Mouse (Mus musculus) stomach, postnatal 0 days (tissue): Measurements from ENCODE around the gene Cela3b. TPM values are rescaled to one million over a fixed set of nuclear protein-coding genes. Genes with fewer than 3 reads are reported as not detected.

Experiments
- ATAC-seq: fragments of 200-750 bp; cut with Nextera tagmentation; 2 replicates; pipeline ENCODE4 v1.8.0; 2017; ENCODE audit not compliant: low FRiP score, low TSS enrichment
- DNase-seq: peaks from one replicate; pipeline ENCODE4 v3.0.0-alpha.2; 2016; ENCODE audit warnings: low spot score
- H3K27ac ChIP-seq: fragments of 300-500 bp; sonication (generic); replicated peaks from 2 replicates; pipeline ENCODE4 v1.5.1; 2014; ENCODE audit warnings: mild to moderate bottlenecking, control low read depth
- H3K27me3 ChIP-seq: fragments of 300-500 bp; sonication (generic); 2 replicates; pipeline ENCODE4 v1.6.1; 2014; ENCODE audit warnings: low read length; ENCODE audit not compliant: control insufficient read depth, insufficient read depth
- H3K36me3 ChIP-seq: fragments of 300-500 bp; sonication (generic); 2 replicates; pipeline ENCODE4 v1.6.1; 2014; ENCODE audit warnings: low read length, mixed read lengths; ENCODE audit not compliant: control insufficient read depth, insufficient read depth
- H3K4me1 ChIP-seq: fragments of 300-500 bp; sonication (generic); replicated peaks from 2 replicates; pipeline ENCODE4 v1.6.1; 2014; ENCODE audit warnings: antibody characterized with exemption; ENCODE audit not compliant: control insufficient read depth, insufficient read depth
- H3K4me2 ChIP-seq: fragments of 300-500 bp; sonication (generic); replicated peaks from 2 replicates; pipeline ENCODE4 v1.6.1; 2014; ENCODE audit warnings: low read depth, mild to moderate bottlenecking, control low read depth, moderate library complexity
- H3K4me3 ChIP-seq: fragments of 300-500 bp; sonication (generic); 2 replicates; pipeline ENCODE4 v1.5.1; 2014; ENCODE audit warnings: low read depth, low read length, control low read depth
- H3K9ac ChIP-seq: fragments of 300-500 bp; sonication (generic); 2 replicates; pipeline ENCODE4 v1.6.1; 2014; ENCODE audit warnings: mild to moderate bottlenecking, low read length, control low read depth, mixed read lengths
- H3K9me3 ChIP-seq: fragments of 300-500 bp; sonication (generic); 2 replicates; pipeline ENCODE4 v1.6.1; 2016; ENCODE audit warnings: low read length; ENCODE audit not compliant: control insufficient read depth
- CTCF ChIP-seq: IDR thresholded peaks from 2 replicates; pipeline ENCODE4 v1.5.1; 2016; ENCODE audit warnings: antibody characterized with exemption, low read depth, mild to moderate bottlenecking, moderate library complexity
- EP300 ChIP-seq: optimal IDR thresholded peaks from 2 replicates; pipeline ENCODE3; 2016; ENCODE audit warnings: antibody characterized with exemption
- WGBS: fragments of 180-500 bp; shearing (Covaris S2); extraction: QIAGEN DNeasy Blood & Tissue Kit; methylation state at CpG from one replicate; pipeline ENCODE4 v1.1.7; 2014; 5-methylcytosine and 5-hydroxymethylcytosine counted together
- polyA plus RNA-seq: library from polyadenylated mRNA; unstranded; fragments of >200 nt; fragmentation: Nextera tagmentation; extraction: Ambion mirVana; gene quantifications from 2 replicates; pipeline ENCODE4 v1.2.1, GENCODE M21; 2015

Gene Cela3b
- polyA plus RNA-seq, 1 experiment from 2014 or later, result 4.8 TPM

GRCm38 (mm10) chr4:137379085-137379484 lies 51.3 kb downstream of the Cela3b start:
- no peak for TF ChIP-seq CTCF
- no peak for TF ChIP-seq EP300
- no peak overlapping the region for H3K4me3 ChIP-seq
- H3K9me3 ChIP-seq, result no peaks in the 10 kb centered on the region
- no peak overlapping the region for H3K4me2 ChIP-seq
- no peaks in the 10 kb centered on the region for H3K36me3 ChIP-seq
- H3K9ac ChIP-seq, result no peak overlapping the region
- DNase-seq (no peak), ATAC-seq (no peak)
- H3K4me1 ChIP-seq, result no peaks in the 10 kb centered on the region
- no peaks in the 10 kb centered on the region for H3K27me3 ChIP-seq
- H3K27ac ChIP-seq, result no peak overlapping the region
- WGBS, result 74% methylated on average over 3 of the region's 3 CpGs

- Histone ChIP-seq H3K4me3 (no peak overlapping the region), H3K9me3 (no peaks in the 10 kb centered on the region), H3K4me2 (no peak overlapping the region), H3K36me3 (no peaks in the 10 kb centered on the region), H3K27me3 (no peaks in the 10 kb centered on the region), H3K4me1 (no peaks in the 10 kb centered on the region), H3K27ac (no peak overlapping the region), H3K9ac (no peak overlapping the region)
- TF ChIP-seq EP300, result no peak
- no peak for TF ChIP-seq CTCF
- WGBS, result 72% methylated on average over 4 of the region's 4 CpGs
- DNase-seq (no peak), ATAC-seq (no peak)
Observed at GRCm38 (mm10) chr4:137377526-137378304, 52.6 kb downstream of the Cela3b start.

DNA sequence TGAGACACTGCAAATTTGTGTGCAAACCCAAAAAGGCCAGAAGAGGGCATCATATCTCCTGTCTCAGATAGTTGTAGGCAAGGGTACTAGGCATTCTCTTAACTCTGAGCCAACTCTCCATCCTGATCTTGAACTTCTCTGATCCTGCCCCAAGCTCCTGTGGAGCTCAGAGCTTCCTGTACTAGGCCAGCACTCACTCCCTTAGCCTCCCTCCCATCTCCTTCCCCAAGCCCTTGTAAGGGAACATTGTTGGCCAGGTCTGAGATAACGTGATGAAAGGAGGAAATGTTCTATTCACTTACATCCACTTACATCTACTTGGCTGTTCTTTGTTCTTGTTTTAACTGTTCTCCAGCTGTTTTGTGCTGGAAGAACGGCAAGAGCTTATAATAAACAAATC lies 53.6 kb downstream of the Cela3b start:
- Histone ChIP-seq H3K9me3 (no peaks in the 10 kb centered on the region), H3K4me2 (no peak overlapping the region), H3K9ac (no peak overlapping the region), H3K27ac (no peak overlapping the region), H3K27me3 (no peaks in the 10 kb centered on the region), H3K36me3 (no peaks in the 10 kb centered on the region), H3K4me1 (no peaks in the 10 kb centered on the region), H3K4me3 (no peak overlapping the region)
- DNase-seq, result no peak
- peak; percentile 30; the same call in 1 of the 2 replicates for TF ChIP-seq CTCF
- TF ChIP-seq EP300, result no peak
- ATAC-seq, result no peak
- 40% methylated on average over 2 of the region's 2 CpGs for WGBS

GRCm38 (mm10) chr4:137375314-137376278 lies 54.7 kb downstream of the Cela3b start:
- 38% methylated on average over 19 of the region's 19 CpGs for WGBS
- H3K4me2 ChIP-seq, result peak overlapping the region; percentile 23; the same call in 1 of the 2 replicates
- H3K27ac ChIP-seq, result 0 out of 2 replicates have a peak overlapping the region, but pooled peaks have one; percentile 20
- ATAC-seq (no peak), DNase-seq (no peak)
- no peaks in the 10 kb centered on the region for H3K27me3 ChIP-seq
- H3K4me3 ChIP-seq, result no peak overlapping the region
- H3K4me1 ChIP-seq, result no peaks in the 10 kb centered on the region
- no peaks in the 10 kb centered on the region for H3K9me3 ChIP-seq
- H3K9ac ChIP-seq, result no peak overlapping the region
- TF ChIP-seq CTCF (no peak), EP300 (no peak)
- H3K36me3 ChIP-seq, result no peaks in the 10 kb centered on the region

DNA sequence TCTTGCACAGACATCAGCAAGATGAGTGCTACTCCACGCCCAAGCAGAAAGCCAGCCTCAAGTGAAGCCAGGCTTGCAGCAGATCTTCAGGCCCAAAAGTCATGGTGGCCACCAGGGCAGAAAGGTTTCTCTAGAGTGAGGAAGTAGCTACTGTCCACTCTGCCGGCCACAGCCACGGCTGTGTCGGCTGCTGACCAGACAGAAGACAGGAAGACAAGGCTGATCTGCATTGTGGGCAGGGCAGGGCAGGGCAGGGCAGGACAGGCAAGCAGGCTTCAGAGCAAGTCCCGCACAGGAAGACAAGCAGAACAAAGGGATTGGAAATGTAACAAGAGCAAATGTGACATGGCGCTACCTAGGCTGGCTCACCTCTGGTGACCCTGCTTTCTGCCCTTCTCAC lies 56.6 kb downstream of the Cela3b start:
- Histone ChIP-seq H3K9ac (no peak overlapping the region), H3K27ac (no peak overlapping the region), H3K4me1 (0 out of 2 replicates have a peak, but pooled peaks cover 3% of the 10 kb centered on the region), H3K27me3 (no peaks in the 10 kb centered on the region), H3K9me3 (no peaks in the 10 kb centered on the region), H3K4me3 (no peak overlapping the region), H3K36me3 (no peaks in the 10 kb centered on the region), H3K4me2 (no peak overlapping the region)
- ATAC-seq (no peak), DNase-seq (no peak)
- TF ChIP-seq CTCF, result no peak
- TF ChIP-seq EP300, result no peak
- WGBS, result 51% methylated on average over 6 of the region's 6 CpGs
